Mouse (Mus musculus) kidney, postnatal 36 days (tissue): ENCODE measurements at regions not wholly inside any gene's neighbourhood (a gene's known extent, or its start where the extent isn't known, plus 50 kb on each side); places are given as distances from the start of the nearest gene placed in this dataset.
"Not testable (repeated sequence)": the region's sequence is repeated elsewhere in the genome, so short reads cannot be mapped to it uniquely, and the experiment has no call there.

Experiments
- DNase-seq, 2 experiments: peaks; one replicate each; pipeline ENCODE4 v3.0.0; 2021 to 2022; ENCODE audit warnings: mixed read lengths in 2 of 2

DNA sequence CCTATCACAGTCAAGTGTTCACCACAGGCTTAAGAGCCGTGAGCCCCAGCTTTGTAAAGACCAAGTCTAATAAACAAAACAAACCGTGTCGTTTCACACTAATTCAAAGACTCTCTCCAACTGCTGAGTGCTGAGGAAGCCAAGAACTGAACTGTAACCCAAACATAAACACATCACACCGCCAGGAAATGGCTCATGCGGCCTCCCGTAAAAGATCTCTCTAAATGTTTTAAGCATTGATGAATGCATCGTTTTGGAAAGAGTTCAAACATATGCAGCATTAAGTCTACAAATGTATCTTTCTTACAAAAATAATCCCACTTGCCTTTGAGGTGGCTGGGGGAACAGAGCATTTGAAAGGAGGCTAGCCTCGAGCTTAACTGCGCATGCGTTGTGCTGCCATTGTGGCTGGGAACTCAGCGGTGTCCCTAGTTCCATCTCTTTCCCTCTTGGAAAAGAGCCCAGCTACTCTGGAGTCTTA is 280.7 kb downstream of the Gxylt1 start:
- peak in 1 of 2 experiments; percentile 5 for DNase-seq

DNA sequence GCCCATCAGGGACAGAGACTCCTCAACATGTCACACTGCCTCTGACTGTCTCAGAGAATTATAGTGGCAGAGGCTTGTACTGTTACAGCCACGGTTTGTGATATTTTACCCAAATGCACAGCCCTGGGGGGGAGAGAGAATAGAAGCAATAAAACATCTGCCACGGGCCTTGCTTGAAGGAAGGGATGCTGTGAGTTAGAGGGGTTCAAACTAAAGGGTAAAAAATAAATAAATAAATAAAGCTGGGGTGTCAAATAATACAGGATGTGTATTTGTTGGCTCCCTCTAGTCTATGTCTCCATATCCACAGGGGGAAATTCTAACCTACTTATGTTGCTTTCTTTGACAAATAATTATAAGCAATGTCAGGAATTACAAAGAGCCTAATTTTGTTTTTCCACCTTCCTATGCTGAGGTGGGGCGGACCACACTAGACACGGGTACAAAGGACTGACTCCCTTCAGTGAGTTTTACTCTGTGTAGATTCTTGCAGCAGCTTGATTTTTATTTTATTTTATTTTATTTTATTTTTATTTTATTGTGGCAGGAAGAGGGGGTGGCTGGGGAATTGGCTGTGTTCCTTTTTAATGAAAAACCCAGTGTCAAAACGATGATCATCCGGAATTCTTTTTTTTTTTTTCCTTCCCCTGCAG is 281.3 kb downstream of the Gxylt1 start:
- no peak for DNase-seq

DNA sequence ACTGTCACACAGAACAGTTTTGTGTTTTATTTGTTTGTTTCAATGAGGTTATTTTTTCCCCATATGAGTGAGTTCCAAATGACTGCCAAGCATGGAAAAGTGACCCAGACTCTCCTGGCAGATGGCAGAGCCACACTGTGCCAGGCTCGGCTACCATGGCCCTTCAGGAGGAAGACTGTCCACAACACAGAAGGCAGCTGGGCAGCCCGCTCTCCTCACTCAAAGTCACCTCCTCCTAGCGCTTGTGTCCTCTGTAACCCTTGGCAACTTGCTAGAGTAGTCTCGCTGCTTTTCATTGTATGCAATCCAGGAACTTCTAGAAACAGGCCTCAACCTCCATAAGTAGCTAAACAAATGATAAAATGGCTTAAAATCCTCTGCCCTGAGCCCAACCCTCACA is 299.2 kb downstream of the Gxylt1 start:
- no peak for DNase-seq

DNA sequence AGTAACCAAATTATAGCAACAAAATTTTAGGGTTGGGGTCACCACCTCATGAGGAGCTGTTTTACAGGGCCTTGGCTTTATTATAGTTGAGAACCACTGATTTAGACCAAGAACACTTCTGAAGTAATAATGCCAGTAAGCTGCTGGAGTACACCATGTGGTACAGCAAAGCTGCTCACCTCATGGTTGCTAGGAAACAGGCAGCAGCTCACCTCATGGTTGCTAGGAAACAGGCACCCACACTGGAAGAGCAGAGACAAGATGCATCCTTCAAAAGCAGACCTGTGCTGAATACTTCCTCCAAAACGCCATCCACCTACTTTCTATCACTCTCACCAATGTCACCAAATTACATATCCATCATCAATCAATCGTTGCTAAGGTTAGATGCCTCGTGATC is 300.0 kb downstream of the Gxylt1 start:
- DNase-seq: no peak

DNA sequence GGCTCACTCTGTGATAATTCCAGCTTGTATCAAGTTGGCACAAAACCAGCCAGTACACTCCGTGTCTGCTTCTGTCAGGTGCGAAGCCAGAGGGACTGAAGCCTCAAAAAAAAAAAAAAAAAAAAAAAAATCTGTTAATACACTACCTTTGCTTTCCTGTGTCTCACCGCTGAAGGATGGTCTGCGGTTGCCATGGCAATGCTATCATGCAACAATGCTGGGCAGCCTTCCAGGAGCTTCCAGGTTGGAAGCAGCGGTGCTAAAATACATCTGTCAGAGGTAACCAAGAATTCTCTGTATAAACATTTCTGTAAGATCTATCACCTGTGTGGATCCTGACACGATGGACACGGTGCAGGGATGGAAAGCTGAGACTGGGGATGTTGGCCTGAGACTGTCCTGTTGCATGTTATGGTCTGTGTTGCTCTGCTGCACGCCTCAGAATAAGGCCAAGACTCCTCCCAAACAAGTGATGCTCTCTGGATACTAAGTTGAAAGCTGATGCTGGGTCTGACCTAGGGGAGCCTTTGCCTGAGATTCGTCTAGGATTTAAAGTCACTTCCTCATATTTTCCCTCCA is 301.2 kb downstream of the Gxylt1 start:
- no peak for DNase-seq

DNA sequence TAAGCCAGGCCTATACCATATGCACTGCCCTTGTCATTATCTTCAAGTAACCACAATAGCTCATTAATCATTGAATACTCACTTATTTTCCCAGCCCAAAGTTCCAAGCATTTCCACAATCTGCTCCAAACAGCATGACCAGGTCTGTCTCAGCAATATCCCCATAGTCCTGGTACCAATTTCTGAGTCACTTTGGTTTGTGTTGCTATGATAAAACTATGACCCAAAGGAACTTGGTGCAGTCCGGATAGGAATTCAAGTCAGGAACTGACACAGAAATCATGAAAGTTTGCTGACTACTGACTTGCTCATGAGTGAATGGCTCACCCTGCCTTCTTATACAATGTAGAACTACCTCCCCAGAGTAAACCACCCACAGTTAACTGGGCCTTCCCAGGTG is 309.4 kb downstream of the Gxylt1 start:
- no peak for DNase-seq

DNA sequence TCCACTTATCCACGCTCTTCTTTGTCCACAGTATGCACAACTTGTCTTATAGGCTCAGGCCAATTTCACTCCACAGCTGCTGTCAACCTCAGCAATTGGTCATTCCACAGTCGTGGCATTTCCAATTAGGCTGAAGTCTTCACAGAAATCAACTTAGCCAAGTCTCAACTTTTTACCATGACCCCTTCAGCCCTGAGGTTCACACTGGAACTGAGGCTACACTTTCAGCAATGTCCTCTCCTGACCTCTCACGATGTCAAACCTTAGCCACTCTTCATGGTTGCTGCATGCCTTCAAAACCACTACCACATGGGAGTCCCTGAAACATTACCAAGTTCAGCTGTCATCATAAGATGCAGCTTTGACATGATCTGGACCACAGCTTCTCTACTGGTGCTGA is 310.1 kb downstream of the Gxylt1 start:
- DNase-seq: no peak

DNA sequence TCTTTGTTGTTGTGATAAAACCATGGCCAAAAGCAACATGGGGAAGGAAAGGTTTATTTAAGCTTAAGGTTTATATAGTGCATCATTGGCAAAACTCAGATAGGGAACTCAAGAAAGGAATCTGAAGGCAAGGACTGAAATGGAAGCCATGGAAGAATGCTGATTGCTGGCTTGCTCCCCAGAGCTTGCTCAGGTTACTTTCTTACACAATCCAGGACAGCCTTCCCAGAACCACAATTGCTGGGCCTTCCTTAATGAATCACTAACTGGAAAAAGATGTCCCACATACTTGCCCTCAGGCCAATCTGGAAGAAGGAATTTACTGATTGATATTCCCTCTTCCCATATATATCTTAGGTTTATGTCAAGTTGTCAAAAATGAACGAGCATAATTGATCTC is 310.8 kb downstream of the Gxylt1 start:
- no peak for DNase-seq

DNA sequence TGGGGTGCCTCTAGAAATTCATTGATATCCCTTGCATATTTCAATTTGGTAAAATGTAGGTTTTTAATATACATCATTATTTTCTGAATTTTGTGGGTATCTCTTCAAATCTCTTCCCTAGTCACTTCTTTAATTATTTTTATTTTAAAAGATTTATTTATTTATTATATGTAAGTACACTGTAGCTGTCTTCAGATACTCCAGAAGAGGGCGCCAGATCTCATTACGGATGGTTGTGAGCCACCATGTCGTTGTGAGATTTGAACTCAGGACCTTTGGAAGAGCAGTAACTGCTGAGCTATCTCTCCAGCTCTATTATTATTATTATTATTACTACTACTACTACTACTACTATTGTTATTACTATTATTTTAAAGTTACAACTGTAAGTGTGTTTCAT is 324.1 kb downstream of the Gxylt1 start:
- DNase-seq: not testable (repeated sequence)

DNA sequence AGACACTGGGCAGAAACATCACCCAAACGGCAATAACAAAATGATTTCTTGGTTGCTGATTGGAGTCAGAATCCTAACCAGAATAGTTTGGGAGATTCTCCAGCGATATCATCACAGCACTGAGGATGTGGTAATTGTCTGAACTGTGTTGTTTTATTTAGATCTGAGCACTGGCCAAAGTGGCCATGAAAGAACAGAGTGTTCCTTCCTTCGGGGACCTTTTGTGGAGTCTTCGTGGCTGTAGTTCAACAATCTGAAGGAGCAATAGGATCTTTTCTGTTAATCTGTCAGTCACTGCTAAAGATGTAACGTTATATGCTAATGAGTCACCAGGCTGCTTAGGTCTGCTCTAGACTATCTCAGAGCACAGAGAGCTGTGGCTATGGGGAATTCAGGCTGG is 328.8 kb downstream of the Gxylt1 start:
- DNase-seq: no peak

DNA sequence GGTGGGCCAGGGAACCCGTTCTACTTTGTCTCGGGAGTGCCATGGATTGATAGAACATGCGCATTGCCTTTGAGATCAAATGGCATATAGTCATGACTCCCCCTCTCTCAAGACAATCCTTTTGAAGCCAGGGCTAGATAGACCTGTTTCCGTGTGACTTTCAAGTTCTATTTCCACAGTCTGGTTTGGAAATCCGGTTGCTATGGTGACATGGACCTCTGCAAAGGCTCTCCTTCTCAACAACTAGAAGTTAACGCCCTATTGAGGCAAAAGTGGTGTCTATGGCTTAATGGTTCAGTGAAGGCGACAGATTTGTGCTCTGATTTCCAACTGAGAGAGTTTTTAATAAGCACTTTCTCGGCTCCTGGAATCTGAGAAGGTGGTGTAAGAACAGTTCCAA is 371.2 kb downstream of the Gxylt1 start:
- no peak for DNase-seq

DNA sequence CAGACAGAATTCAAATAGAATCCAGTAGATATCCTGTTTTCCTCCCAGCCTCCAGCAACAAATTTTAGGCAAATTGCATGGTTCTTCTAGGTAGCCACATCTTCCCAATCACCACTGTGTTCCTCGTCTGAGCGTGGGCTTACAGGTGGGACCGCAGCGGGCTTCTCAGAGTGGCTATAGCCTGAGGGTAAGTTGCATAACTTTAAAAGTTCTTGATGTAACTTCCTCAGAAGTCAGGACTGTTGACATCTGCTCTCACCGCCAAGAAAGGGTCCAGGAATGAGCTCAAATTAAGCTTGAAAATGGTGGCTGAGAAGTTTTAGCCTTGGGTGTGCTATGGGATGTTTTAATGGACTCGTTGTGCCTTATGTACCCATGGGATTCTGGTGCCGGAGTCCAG is 377.7 kb downstream of the Gxylt1 start:
- DNase-seq: no peak

DNA sequence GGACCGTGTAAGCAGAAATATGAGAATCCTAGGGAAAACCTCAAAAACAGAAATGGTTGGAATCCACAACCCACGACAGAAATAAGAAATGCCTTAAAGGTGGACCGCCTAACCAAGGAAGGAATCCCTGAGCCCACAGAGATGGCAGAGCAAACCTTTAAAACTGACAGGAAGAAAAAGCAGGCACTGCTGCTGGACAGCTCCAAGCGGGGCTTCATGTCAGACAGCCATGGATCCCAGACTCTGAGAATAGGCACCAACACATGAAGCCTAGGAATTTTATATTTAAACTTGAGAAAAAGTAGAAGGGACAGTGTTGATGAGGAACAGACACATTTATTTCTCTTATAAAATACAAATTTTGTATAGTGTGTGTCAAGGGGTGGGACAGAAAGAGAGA is 379.1 kb downstream of the Gxylt1 start:
- no peak for DNase-seq

DNA sequence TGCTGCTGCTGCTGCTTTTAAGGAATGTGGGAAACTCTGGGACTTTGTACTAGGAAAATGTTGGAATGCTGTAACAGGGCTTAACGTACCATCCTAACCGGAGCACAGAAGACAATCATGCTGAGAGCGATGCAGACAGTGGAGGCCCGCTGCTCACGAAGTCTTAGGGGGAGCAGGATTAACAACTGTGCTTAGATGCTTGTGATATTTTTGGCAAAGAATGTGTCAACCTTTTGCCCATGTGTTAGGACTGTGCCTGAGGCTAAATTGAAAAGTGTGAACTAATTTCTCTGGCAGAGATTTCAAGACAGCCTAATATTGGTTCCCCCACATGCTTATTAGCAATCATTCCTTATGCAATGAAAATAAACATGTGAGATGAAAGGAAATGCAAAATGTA is 398.5 kb downstream of the Gxylt1 start:
- DNase-seq: no peak

DNA sequence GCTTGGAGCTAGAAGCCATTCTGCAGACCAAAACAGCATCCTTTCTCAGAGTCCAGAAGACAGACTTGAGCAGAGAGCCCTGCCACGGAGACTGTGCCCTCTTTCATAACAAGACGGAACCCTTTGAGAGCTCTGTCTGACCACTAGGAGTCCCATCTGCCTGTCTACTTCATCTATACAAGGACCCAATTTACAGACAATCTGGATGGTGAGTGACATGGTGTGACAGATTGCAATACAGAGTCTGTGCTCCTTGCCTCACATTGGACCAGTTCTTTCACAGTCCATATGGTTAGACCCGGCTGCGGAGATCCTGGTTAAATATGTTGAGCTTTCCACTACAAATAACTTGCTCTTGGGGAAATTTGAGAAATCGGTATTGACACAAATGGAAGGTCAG is 410.9 kb downstream of the Gxylt1 start:
- no peak for DNase-seq

DNA sequence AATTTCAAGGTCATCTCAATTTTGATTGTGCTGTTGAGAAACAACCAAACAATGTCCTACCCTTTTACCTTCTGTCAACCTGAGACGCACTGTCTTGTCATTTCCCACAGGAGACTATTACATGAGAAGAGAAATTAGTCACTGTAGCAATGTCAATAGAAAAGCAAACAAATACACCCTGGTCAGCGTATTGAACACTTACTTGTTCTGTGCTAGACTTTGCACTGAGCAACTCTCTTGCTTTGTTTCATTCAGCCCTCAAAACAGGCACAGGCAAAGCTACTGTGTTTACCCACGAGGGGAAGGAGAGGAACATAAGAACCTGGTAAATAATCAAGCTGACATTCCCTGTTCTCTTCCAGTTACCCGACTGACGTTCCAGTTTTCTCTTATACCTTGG is 424.1 kb downstream of the Gxylt1 start:
- DNase-seq: no peak

DNA sequence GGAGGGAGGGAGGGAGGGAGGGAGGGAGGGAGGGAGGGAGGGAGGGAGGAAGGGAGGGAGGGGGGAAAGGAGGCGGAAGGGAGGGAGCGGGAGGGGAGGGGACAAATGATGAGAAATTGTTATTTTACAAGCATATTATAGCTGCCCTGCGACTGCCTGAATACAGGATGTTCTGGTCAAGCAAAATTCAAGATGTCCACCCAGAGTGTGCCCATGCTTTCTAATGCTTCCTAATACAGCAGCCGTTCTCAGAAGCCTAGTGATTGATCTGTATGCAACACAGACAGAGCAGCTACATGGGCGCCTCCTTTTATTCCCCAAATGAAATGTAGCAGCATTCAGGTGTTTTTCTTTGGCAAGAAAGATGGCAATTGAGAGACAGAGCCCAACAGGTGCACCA is 434.9 kb downstream of the Gxylt1 start:
- DNase-seq: no peak

DNA sequence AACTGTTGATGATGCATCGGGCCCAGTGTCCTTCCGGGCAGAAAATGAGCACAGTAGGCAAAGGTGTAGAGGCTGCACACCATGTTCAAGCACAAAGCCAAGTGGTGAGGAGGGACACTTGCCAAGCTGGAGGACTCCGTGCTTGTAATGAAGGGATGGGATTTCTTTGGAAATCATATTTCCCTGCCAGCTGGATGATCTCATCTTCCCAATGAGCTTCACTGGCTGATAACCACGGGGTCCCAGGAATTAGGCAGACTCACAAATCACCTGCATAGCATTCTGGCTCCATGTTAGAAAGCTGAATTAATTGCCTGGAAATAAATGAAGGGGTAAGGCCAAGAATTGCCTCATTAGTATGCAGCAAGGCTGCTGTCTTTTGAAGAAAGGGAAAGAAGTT is 435.4 kb downstream of the Gxylt1 start:
- no peak for DNase-seq

DNA sequence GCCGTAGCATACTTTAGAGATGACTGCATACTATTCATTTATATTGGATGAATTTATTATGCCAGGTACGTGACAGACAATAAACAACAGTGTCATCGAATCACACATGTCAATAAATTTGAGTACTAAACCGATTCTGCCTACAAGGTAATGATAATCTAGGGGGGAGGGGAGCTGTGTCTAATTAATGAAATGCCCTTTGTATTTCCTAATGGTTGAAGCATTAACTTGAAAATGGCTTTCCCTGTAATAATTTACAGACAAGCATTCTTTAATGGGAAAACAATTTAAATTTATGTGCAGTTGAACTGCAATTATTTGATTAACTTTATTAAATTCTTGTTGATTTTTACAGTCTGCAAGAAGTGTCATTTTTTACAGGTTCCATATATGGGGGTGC is 429.5 kb downstream of the Pdzrn4 start:
- peak in 1 of 2 experiments; percentile 15 for DNase-seq
